In the genomic region with DNA sequence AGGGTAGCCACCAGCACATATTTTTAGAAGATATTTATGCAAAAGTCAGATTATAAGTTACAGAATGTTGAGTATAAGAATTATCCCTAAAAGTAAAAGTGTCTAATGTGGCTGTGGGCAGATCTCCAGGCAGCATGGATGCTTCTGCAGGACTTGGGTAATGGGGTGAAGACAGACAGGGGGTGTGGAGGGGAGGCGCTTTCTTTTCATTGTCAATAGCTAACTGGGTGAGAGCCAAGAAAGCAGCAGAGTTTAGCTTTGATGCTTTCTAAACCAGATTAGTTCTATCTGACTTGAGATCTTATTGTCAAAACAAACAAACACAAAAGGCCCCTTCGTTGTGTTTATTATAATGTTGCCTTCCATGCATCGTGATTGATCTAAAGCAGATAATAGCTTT, we compare ENCODE assay signal across 23 mouse cellular contexts.
DNase-seq lines count a peak whose midpoint lies in the region; ATAC-seq and TF ChIP-seq lines count a peak whose summit lies in the region.
"Had no signal": no experiment of that assay in that cellular context is flagged by ENCODE, and none has a peak within 500 bp of the region (broad histone marks: within the 10 kb centered on the region; RNA-seq: fewer than 3 reads in every experiment).

No protein-coding gene starts in this region.

- H3K4me3 ChIP-seq in embryonic facial prominence, embryonic 14.5 days (ENCODE audit: low read depth, low read length), result no peak overlapping the region
- no peak overlapping the region for H3K4me3 ChIP-seq in embryonic facial prominence, embryonic 10.5 days
- no peak overlapping the region for H3K4me3 ChIP-seq in kidney, postnatal 0 days (replicated peaks; ENCODE audit: low read depth, low read length)
- H3K4me3 ChIP-seq: forebrain, embryonic 13.5 days; kidney, embryonic 15.5 days; limb, embryonic 15.5 days; liver, embryonic 15.5 days; megakaryocyte, embryonic 14.5 days; myocyte had no signal

- no peak for TF ChIP-seq CTCF in kidney, postnatal 0 days (IDR thresholded peaks at IDR 0.05; ENCODE audit: low read depth)

- H3K9ac ChIP-seq in embryonic facial prominence, embryonic 14.5 days (ENCODE audit: low read depth, low read length), result no peak overlapping the region
- H3K9ac ChIP-seq in kidney, postnatal 0 days (ENCODE audit: low read depth, low read length), result no peak overlapping the region
- H3K9ac ChIP-seq: forebrain, embryonic 13.5 days; kidney, embryonic 15.5 days; limb, embryonic 15.5 days; liver, embryonic 15.5 days had no signal

- no peak overlapping the region for H3K4me2 ChIP-seq in embryonic facial prominence, embryonic 14.5 days (ENCODE audit: low read depth, low read length)
- no peak overlapping the region for H3K4me2 ChIP-seq in kidney, postnatal 0 days (ENCODE audit: low read length)
- H3K4me2 ChIP-seq: forebrain, embryonic 13.5 days; kidney, embryonic 15.5 days; limb, embryonic 15.5 days; liver, embryonic 15.5 days had no signal

- no peaks in the 10 kb centered on the region for H3K36me3 ChIP-seq in embryonic facial prominence, embryonic 14.5 days (ENCODE audit: control insufficient read depth, insufficient read depth, low read length)
- H3K36me3 ChIP-seq in embryonic facial prominence, embryonic 10.5 days (replicated peaks), result no peaks in the 10 kb centered on the region
- no peaks in the 10 kb centered on the region for H3K36me3 ChIP-seq in kidney, postnatal 0 days (ENCODE audit: insufficient read depth, low read length)
- H3K36me3 ChIP-seq: kidney, embryonic 15.5 days; limb, embryonic 15.5 days; liver, embryonic 15.5 days had no signal

- no peak for ATAC-seq in embryonic facial prominence, embryonic 14.5 days (ENCODE audit: low read depth)
- no peak for ATAC-seq in kidney, postnatal 0 days (replicated peaks; ENCODE audit: low FRiP score, low read depth)
- ATAC-seq: activated CD4-positive, CD25-positive, alpha-beta regulatory T cell, adult 4 months; CD4-positive, CD25-positive, alpha-beta regulatory T cell, adult 4 months; forebrain, embryonic 13.5 days; intestine, embryonic 16.5 days had no signal

- H3K27me3 ChIP-seq in embryonic facial prominence, embryonic 14.5 days (replicated peaks; ENCODE audit: control insufficient read depth, insufficient read depth, low read length), result no peaks in the 10 kb centered on the region
- no peaks in the 10 kb centered on the region for H3K27me3 ChIP-seq in embryonic facial prominence, embryonic 10.5 days (replicated peaks; ENCODE audit: low read depth, poor library complexity, severe bottlenecking)
- H3K27me3 ChIP-seq in kidney, postnatal 0 days (ENCODE audit: insufficient read depth, low read length), result no peaks in the 10 kb centered on the region
- H3K27me3 ChIP-seq: kidney, embryonic 15.5 days; limb, embryonic 15.5 days; liver, embryonic 15.5 days; megakaryocyte, embryonic 14.5 days had no signal

- no peaks in the 10 kb centered on the region; the same call in 1 of the 2 replicates for H3K4me1 ChIP-seq in embryonic facial prominence, embryonic 14.5 days (ENCODE audit: control insufficient read depth, insufficient read depth, low read length)
- H3K4me1 ChIP-seq in embryonic facial prominence, embryonic 10.5 days, result no peaks in the 10 kb centered on the region
- no peaks in the 10 kb centered on the region for H3K4me1 ChIP-seq in kidney, postnatal 0 days (replicated peaks; ENCODE audit: insufficient read depth, low read length)
- H3K4me1 ChIP-seq: kidney, embryonic 15.5 days; limb, embryonic 15.5 days; liver, embryonic 15.5 days; megakaryocyte, embryonic 14.5 days had no signal

- no peak overlapping the region for H3K27ac ChIP-seq in embryonic facial prominence, embryonic 14.5 days (replicated peaks; ENCODE audit: low read depth, low read length)
- H3K27ac ChIP-seq in embryonic facial prominence, embryonic 10.5 days (replicated peaks), result no peak overlapping the region
- H3K27ac ChIP-seq in kidney, postnatal 0 days, result no peak overlapping the region
- H3K27ac ChIP-seq: forebrain, embryonic 13.5 days; kidney, embryonic 15.5 days; limb, embryonic 15.5 days; liver, embryonic 15.5 days; stomach, postnatal 0 days had no signal

- H3K9me3 ChIP-seq in embryonic facial prominence, embryonic 14.5 days (ENCODE audit: control insufficient read depth, low read length), result peaks cover 4% of the 10 kb centered on the region; the same call in 1 of the 2 replicates
- no peaks in the 10 kb centered on the region for H3K9me3 ChIP-seq in embryonic facial prominence, embryonic 10.5 days
- no peaks in the 10 kb centered on the region for H3K9me3 ChIP-seq in kidney, postnatal 0 days (replicated peaks; ENCODE audit: low read length)
- H3K9me3 ChIP-seq: forebrain, embryonic 13.5 days; kidney, embryonic 15.5 days; limb, embryonic 15.5 days; liver, embryonic 15.5 days; megakaryocyte, embryonic 14.5 days had no signal

- 35% methylated on average over 3 of the region's 3 CpGs for WGBS in embryonic facial prominence, embryonic 14.5 days
- 28% methylated on average over 3 of the region's 3 CpGs for WGBS in embryonic facial prominence, embryonic 10.5 days
- 38% methylated on average over 3 of the region's 3 CpGs for WGBS in kidney, postnatal 0 days

- DNase-seq in embryonic facial prominence, embryonic 14.5 days (ENCODE audit: low spot score), result peak; percentile 78
- DNase-seq in embryonic facial prominence, embryonic 10.5 days (ENCODE audit: low spot score), result no peak
- DNase-seq in kidney, postnatal 0 days (ENCODE audit: low spot score), result peak; percentile 32
- no peak for DNase-seq in kidney, postnatal 25 days
- DNase-seq in lung, postnatal 10 days, result peak; percentile 16
- DNase-seq in lung, postnatal 4 days, result no peak
- peak; percentile 55 for DNase-seq in retina, postnatal 1 day
- DNase-seq in retina, embryonic 14.5 days (ENCODE audit: low spot score), result no peak
- DNase-seq: adrenal gland, postnatal 14 days; cerebellum, adult 11 months; cerebellum, postnatal 10 days; layer of hippocampus, postnatal 36 days; right cerebral cortex, adult 18-20 months had no signal

Comparison
In these comparisons a context has a peak if more than half of its experiments do, and no peak if none do; other contexts are left out.
1. DNase-seq: peak in embryonic facial prominence, embryonic 14.5 days (single experiment), kidney, postnatal 0 days (single experiment), lung, postnatal 10 days (single experiment) and retina, postnatal 1 day (single experiment); none in embryonic facial prominence, embryonic 10.5 days (single experiment), kidney, postnatal 25 days (0 of 2), lung, postnatal 4 days (0 of 2) and retina, embryonic 14.5 days (single experiment).